Mouse (Mus musculus) heart, embryonic 10.5 days (tissue): ENCODE data around the gene Tha1. TPM values are rescaled to one million over a fixed set of nuclear protein-coding genes. Genes with fewer than 3 reads are reported as not detected.
A peak's percentile ranks its signal among the peaks of the same experiment; 100 is the strongest.

Experiments
- DNase-seq: peaks from one replicate; pipeline ENCODE4 v3.0.0-alpha.2; 2017; ENCODE audit warnings: low spot score
- H3K27ac ChIP-seq: fragments of 300-500 bp; sonication (generic); 2 replicates; pipeline ENCODE4 v1.5.1; 2016; ENCODE audit warnings: mild to moderate bottlenecking
- H3K27me3 ChIP-seq: fragments of 300-500 bp; sonication (generic); 2 replicates; pipeline ENCODE4 v1.6.1; 2016; ENCODE audit warnings: mild to moderate bottlenecking; ENCODE audit not compliant: poor library complexity, insufficient read depth, severe bottlenecking
- H3K36me3 ChIP-seq: fragments of 300-500 bp; sonication (generic); 2 replicates; pipeline ENCODE4 v1.6.1; 2016; ENCODE audit warnings: mild to moderate bottlenecking, moderate library complexity
- H3K4me1 ChIP-seq: fragments of 300-500 bp; sonication (generic); 2 replicates; pipeline ENCODE4 v1.6.1; 2016; ENCODE audit warnings: mild to moderate bottlenecking
- H3K4me3 ChIP-seq: fragments of 300-500 bp; sonication (generic); 2 replicates; pipeline ENCODE4 v1.5.1; 2016; ENCODE audit warnings: mild to moderate bottlenecking, moderate library complexity
- H3K9me3 ChIP-seq: fragments of 300-500 bp; sonication (generic); 2 replicates; pipeline ENCODE4 v1.6.1; 2016; ENCODE audit warnings: mild to moderate bottlenecking, moderate library complexity
- WGBS: fragments of 180-500 bp; shearing (Covaris S2); methylation state at CpG from one replicate; pipeline ENCODE4 v1.1.7; 2016; 5-methylcytosine and 5-hydroxymethylcytosine counted together
- polyA plus RNA-seq: library from polyadenylated mRNA; unstranded; fragments of >200 nt; fragmentation: Nextera tagmentation; extraction: Ambion mirVana; gene quantifications from 2 replicates; pipeline ENCODE4 v1.2.1, GENCODE M21; 2016

Gene Tha1
- polyA plus RNA-seq, 1 experiment from 2014 or later = 4.0 TPM

DNA sequence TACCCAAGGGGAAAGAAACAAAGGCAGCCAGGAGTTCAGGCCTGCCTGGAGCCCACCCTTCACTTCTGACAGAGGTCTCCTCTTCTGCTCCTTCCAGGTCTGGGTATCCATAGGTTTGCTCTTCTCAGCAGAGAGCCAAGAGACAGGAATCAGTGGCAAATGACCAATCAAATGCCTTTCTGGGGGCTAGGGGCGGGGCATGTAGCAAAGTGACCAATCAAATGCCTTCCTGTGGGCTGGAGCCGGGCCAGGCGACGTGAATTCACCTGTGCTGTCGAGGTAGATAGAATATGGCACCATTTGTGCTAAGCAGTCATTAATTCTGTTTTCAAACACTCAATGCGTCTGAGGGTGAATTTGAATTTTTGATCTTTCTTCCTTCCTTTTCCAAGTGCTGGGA lies 18.9 kb upstream of the Tha1 start:
- H3K36me3 ChIP-seq = no peaks in the 10 kb centered on the region
- no peaks in the 10 kb centered on the region for H3K9me3 ChIP-seq
- peaks cover 54% of the 10 kb centered on the region for H3K4me1 ChIP-seq
- H3K27me3 ChIP-seq = peaks cover 61% of the 10 kb centered on the region
- H3K27ac ChIP-seq = no peak overlapping the region
- H3K4me3 ChIP-seq = no peak overlapping the region
- WGBS = 47% methylated on average over 6 of the region's 6 CpGs
- no peak for DNase-seq

DNA sequence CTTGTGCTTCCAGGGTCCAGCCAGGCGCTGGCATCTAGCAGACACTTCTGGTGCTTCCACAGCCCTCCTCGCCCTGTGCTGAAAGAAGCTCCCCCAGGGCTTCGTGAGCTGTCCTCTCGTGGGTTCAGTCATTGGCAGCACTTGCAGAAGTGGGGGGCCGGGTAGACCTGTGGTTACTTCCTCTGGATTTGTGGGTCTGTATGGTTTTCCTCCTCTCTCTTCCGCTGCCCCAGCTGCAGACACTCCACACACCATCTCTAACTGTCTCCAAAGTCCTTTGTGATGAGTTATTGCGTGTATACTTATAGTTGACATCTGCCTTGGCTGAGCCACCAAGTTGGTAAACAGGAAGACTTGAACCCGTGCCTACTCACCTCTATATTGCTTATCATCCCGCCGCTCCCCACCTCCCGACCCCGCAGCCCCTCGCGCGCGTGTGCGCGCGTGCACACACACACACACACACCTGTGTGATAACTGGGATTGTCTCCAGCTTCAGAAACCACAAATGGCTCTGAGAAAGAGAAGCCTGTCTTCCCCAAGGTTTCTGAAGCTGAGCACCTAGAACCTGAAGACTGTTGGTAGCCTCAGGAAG lies 18.4 kb upstream of the Tha1 start:
- WGBS = 90% methylated on average over 19 of the region's 19 CpGs
- Histone ChIP-seq H3K4me3 (no peak overlapping the region), H3K9me3 (no peaks in the 10 kb centered on the region), H3K4me1 (peaks cover 52% of the 10 kb centered on the region), H3K27ac (no peak overlapping the region), H3K27me3 (peaks cover 64% of the 10 kb centered on the region), H3K36me3 (no peaks in the 10 kb centered on the region)
- no peak for DNase-seq

DNA sequence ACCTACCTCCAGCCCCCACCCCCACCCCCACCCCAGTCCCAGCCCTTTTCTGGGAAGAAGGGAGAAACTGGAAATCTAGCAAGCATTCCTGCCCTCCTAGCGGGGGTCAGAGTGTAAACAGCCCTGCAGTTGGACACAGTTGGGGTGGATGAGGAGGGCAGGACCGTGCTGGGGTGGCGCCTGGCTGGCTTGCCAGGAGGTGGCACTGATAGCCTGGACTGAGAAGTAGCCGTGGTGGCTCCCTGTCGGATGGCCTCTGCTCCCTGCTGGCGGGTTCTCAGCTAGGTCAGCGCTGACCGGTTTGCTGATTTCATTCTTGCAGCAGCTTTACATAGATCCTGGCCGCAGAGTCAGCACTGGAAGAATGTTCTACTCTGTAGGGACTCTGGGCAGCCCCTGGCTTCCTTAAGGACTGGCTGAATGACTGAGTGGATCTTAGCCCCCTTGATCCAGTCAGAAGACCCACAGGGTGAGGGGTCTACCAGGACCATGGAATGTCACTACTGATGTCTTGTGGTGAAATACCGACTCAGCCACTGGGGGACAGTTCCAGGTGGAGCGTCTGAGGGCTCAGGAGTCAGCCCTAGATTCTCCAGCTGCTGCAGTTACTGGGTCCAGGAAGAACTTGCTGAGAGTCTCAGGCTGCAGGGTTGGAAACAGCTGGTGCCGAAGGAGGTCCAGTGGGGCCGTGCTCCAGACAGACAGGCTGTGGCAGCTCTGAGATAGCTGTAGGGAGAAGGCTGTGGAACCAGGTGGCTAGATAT lies 17.4 kb upstream of the Tha1 start:
- H3K27me3 ChIP-seq = peaks cover 70% of the 10 kb centered on the region
- peak overlapping the region; percentile 80 for H3K27ac ChIP-seq
- H3K4me1 ChIP-seq = peaks cover 50% of the 10 kb centered on the region
- peak overlapping the region; percentile 51 for H3K4me3 ChIP-seq
- no peaks in the 10 kb centered on the region for H3K9me3 ChIP-seq
- no peak for DNase-seq
- WGBS = 13% methylated on average over 13 of the region's 13 CpGs
- no peaks in the 10 kb centered on the region for H3K36me3 ChIP-seq

DNA sequence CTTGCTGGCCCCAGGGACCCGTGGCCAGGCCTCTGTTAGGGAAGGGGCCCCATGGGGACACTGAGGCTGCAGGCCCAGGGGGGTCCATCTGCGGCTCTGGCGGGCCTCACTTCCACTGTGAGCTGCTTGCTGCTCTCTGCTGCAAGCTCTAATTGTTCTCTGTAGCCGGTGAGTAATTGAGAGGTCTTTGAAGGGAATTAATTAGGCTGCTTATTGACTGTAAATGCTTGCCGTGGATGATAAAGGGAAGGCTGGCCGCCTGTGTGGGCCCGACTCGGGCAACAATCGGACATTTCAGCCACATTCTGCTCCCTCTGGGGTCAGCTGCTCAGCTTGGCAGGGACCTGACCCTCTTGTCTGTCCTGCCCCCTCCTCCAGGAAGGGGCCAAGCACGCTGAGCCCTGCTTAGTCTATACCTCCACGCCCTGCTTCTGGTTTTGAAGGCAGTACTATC lies 16.6 kb upstream of the Tha1 start:
- Histone ChIP-seq H3K4me1 (peaks cover 50% of the 10 kb centered on the region), H3K27me3 (peaks cover 65% of the 10 kb centered on the region), H3K27ac (peak overlapping the region; percentile 80), H3K36me3 (no peaks in the 10 kb centered on the region), H3K9me3 (no peaks in the 10 kb centered on the region), H3K4me3 (peak overlapping the region; percentile 51)
- no peak for DNase-seq
- 11% methylated on average over 11 of the region's 11 CpGs for WGBS

DNA sequence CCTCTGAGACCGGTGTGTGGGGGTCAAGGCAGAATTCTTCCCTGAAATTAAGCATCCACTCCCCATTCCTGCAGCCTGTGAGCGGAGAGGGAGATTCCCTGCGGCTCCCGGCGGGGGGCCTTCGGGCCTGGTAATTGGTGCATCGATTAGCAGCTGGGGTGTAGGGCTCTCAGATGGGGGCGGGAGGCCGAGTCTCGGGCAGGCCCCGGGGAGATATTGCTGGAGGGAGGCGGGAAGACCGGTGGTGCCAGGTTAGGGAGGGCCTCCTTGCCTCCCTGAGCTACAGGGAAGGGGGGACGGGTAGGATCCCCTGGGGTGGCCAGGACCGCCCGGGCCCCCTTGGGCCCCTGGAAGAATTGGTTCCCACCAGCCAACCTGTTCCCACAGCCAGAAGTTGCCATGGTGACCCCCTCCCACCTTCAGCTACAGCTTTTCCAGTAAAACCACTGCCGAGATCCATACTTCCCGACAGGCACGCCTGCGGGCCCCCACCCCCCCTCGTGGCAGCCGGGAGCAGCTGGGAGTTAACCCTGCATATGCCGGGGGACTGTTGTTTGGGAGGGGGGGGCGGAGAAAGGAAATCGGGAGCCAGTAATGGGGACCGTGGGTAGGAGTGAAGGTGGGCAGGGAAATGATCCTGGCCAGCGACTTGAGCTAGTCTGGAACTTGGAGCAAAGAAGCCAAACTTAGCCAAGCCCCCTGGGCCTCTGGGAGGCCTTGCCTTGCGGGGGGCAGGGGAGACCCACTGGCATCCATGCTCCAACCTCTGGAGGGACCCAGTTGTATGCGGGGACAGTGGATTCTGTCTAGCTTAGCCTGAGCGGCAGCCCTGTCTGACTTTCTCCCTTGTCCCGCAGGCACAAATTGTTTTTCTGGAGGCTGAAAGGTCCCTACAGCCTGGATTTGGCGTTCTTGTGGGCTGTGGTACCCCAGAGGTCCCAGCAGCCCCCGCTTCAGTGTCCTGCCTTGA lies 15.9 kb upstream of the Tha1 start:
- Histone ChIP-seq H3K27me3 (peaks cover 62% of the 10 kb centered on the region), H3K27ac (peak overlapping the region; percentile 80), H3K4me1 (peaks cover 50% of the 10 kb centered on the region), H3K9me3 (no peaks in the 10 kb centered on the region), H3K36me3 (no peaks in the 10 kb centered on the region), H3K4me3 (peak overlapping the region; percentile 51)
- no peak for DNase-seq
- 4% methylated on average over 33 of the region's 33 CpGs for WGBS

DNA sequence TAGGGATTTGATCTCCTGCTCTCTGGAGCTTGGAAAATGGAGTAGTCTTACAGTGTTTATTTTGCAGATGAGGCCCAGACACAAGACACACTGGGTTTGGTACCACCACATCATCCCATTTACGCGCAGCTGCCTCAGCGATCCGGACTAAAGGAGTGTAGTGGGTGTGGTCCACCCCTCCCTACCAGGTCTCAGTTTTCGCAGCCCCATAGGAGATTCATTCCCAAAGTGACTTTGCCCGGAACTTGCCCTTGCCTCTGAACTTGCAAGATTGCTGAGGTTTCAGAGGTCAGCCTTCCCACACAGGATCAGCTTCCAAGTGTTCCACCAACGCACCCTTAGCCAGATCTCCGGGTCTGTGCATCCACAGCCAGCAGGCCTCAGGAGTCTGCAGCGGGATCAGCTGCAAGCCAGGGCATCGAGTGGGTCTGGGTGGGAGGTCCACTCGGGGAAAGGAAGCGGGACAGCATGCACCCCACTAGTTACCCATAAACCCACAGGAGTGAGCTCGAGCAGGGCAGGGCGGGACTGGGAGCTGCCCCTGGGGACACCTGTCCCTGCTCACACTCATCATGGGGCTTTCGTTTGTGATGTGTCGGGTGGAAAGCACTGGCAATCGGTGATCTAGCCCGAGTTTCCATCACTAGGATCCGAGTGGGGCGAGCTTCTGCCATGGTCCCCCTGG lies 15.0 kb upstream of the Tha1 start:
- Histone ChIP-seq H3K4me1 (peaks cover 50% of the 10 kb centered on the region), H3K36me3 (no peaks in the 10 kb centered on the region), H3K9me3 (no peaks in the 10 kb centered on the region), H3K27me3 (peaks cover 66% of the 10 kb centered on the region), H3K27ac (peak overlapping the region; percentile 80), H3K4me3 (peak overlapping the region; percentile 51)
- 15% methylated on average over 20 of the region's 20 CpGs for WGBS
- no peak for DNase-seq

DNA sequence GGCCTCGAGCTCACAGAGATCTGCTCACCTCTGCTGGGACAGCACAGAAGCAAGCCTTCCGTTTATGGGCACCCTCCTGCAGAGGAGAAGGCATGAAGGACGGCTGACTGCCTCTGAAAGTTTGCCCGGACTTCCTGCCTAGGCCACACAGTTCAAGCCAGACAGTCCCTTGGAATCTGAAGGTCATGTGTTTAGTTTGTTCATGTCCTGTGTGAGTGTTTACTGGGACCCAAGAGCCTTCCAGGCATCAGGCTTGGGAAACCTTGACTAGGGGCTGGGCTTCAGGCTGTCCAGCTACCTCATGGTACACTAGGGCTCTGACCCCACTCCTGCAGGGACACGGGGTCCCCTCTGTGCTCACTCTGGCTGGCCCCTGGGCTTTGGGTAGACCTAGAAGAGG lies 12.7 kb upstream of the Tha1 start:
- H3K4me3 ChIP-seq = no peak overlapping the region
- H3K27ac ChIP-seq = peak overlapping the region; percentile 62
- peaks cover 53% of the 10 kb centered on the region for H3K4me1 ChIP-seq
- no peaks in the 10 kb centered on the region for H3K9me3 ChIP-seq
- peaks cover 46% of the 10 kb centered on the region for H3K27me3 ChIP-seq
- DNase-seq = no peak
- WGBS = 57% methylated on average over 5 of the region's 5 CpGs
- H3K36me3 ChIP-seq = no peaks in the 10 kb centered on the region

DNA sequence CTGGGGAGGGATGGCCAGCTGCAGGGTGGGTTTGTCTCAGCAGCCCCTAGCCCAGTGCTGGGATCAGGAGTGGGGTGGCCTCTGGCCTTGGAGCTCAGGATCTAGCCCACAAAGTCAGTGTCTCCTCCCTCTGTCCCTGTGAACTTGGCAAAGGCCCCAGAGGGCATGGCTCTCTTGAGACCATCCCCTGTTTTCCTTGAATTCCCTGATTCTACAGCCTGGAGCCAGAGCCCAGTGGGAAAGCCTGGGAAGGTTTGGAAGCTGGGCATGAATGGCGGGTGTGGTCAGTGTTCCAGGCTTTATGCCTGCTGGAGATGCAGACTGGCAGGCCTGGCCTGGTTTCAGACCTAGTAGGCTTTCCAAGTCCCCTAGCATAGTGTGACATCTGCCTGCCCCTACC lies 8.9 kb upstream of the Tha1 start:
- peaks cover 56% of the 10 kb centered on the region for H3K4me1 ChIP-seq
- H3K36me3 ChIP-seq = no peaks in the 10 kb centered on the region
- H3K4me3 ChIP-seq = no peak overlapping the region
- 68% methylated on average over 1 of the region's 1 CpGs for WGBS
- peaks cover 17% of the 10 kb centered on the region for H3K27me3 ChIP-seq
- no peaks in the 10 kb centered on the region for H3K9me3 ChIP-seq
- peak overlapping the region; percentile 74 for H3K27ac ChIP-seq
- no peak for DNase-seq

DNA sequence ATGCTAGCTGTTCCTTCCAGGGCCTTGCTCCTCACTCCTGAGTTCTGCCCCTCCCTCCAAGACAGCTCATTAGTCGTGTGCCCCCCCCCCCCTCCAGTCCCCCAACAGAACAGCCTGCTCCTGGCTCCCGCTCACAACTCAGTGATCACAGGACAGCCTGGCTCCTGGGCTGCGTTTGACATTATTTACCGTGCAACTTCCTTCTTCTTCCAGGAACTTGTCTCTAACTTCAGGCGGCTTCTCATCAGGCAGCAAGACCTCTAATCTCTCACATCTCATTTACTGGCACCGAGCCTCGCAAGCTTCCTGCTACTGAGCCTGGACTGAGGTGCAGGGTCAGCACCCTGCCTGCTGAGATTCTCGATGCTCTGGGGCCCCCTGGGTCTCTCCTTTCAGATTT lies 8.5 kb upstream of the Tha1 start:
- 13% methylated on average over 8 of the region's 8 CpGs for WGBS
- Histone ChIP-seq H3K4me3 (no peak overlapping the region), H3K4me1 (peaks cover 60% of the 10 kb centered on the region), H3K9me3 (no peaks in the 10 kb centered on the region), H3K27ac (peak overlapping the region; percentile 74), H3K27me3 (peaks cover 15% of the 10 kb centered on the region), H3K36me3 (no peaks in the 10 kb centered on the region)
- DNase-seq = no peak

DNA sequence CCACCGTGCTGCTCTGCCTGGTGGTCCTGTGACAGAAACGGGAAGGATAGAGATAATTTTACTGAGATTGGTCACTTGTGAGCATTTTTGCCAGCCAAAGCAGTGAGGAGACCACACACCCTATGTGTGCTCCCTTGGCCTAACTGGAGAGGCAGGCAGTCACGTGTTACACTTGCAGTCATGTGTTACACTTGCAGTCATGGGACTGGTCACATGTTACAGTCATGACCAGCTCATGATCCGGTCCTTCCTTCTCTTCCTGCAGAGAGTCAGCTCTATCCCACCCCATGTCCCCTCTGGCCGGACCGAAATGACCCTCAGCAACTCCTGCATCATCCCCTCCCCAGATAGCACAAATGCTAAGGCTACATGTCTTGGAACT lies 7.7 kb upstream of the Tha1 start:
- Histone ChIP-seq H3K4me3 (no peak overlapping the region), H3K4me1 (peaks cover 60% of the 10 kb centered on the region), H3K36me3 (no peaks in the 10 kb centered on the region), H3K27ac (peak overlapping the region; percentile 74; the same call in 1 of the 2 replicates), H3K9me3 (no peaks in the 10 kb centered on the region), H3K27me3 (peaks cover 6% of the 10 kb centered on the region; the same call in 1 of the 2 replicates)
- 65% methylated on average over 6 of the region's 6 CpGs for WGBS
- DNase-seq = no peak

DNA sequence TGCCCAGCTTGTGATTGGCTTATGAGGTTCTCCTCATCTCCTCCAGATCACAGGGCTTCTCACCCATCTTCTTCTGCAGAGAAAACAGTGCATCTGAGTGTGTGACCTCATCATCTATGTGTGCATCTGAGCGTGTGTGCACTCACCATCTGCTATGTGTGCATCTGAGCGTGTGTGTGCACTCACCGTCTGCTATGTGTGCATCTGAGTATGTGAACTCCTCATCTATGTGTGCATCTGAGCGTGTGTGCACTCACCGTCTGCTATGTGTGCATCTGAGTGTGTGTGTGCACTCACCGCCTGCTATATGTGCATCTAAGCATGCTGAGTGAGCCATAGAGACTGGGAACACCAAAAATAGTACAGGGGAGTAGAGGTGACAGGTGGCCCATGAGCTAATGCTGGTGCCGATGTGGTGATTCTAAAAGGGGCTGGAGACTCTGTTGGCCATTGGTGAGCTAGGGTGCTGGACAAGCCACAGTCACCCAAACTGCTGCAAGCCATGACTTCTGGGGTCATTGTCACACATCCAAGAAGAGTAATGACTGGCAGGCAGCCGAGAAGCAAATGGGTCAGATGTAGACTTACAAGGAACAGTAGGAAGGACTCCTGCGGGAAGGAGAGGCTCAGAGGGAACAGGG lies 7.2 kb upstream of the Tha1 start:
- 80% methylated on average over 9 of the region's 9 CpGs for WGBS
- no peaks in the 10 kb centered on the region for H3K9me3 ChIP-seq
- H3K4me1 ChIP-seq = peaks cover 61% of the 10 kb centered on the region
- no peak overlapping the region for H3K4me3 ChIP-seq
- H3K36me3 ChIP-seq = no peaks in the 10 kb centered on the region
- H3K27me3 ChIP-seq = 0 out of 2 replicates have a peak, but pooled peaks cover 4% of the 10 kb centered on the region
- 0 out of 2 replicates have a peak overlapping the region, but pooled peaks have one; percentile 74 for H3K27ac ChIP-seq
- DNase-seq = no peak

DNA sequence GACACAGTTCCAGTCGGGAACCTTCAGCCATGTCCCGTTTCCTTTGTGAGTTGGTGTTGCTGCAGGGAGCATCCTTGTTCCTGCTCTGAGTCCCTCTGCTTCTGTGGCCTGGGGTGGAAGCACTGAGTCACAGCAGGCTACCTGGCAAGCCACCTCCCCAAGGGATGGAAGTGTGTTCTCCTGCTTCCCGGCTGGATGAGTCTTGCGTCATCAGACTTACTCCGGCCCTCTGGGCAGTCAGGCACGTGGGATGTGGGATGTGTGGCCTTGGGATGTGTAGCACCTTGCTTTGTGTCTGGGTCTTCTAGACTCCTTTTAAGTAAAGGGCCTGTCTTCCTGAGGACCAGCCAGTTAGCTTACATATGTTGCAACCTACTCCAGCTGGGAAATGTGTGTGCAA lies 6.4 kb upstream of the Tha1 start:
- Histone ChIP-seq H3K9me3 (no peaks in the 10 kb centered on the region), H3K4me3 (no peak overlapping the region), H3K4me1 (peaks cover 69% of the 10 kb centered on the region), H3K36me3 (no peaks in the 10 kb centered on the region), H3K27me3 (0 out of 2 replicates have a peak, but pooled peaks cover 4% of the 10 kb centered on the region), H3K27ac (0 out of 2 replicates have a peak overlapping the region, but pooled peaks have one; percentile 13)
- no peak for DNase-seq
- 71% methylated on average over 6 of the region's 6 CpGs for WGBS
